Mouse (Mus musculus) megakaryocyte progenitor cell, adult 5-6 weeks (primary cell): ENCODE data around the gene Bnip1. TPM values are rescaled to one million over a fixed set of nuclear protein-coding genes. Genes with fewer than 3 reads are reported as not detected.

Experiments used
- ATAC-seq: replicated peaks from 2 replicates; pipeline ENCODE4 v1.8.0; 2016; ENCODE audit warnings: mild to moderate bottlenecking, moderate TSS enrichment, inconsistent platforms; ENCODE audit not compliant: poor library complexity
- total RNA-seq, 2 experiments: library from RNA; stranded (forward) in 1 of 2; stranded (reverse) in 1 of 2; fragments of 157-497, 149-512 nt in 1 of 2; fragments of 200-1000 nt in 1 of 2; gene quantifications; 2 replicates each; pipeline versions ENCODE4 v1.2.3 to v1.2.4; 2015 to 2017

The Bnip1 gene
- total RNA-seq, 2 experiments from 2014 or later: 42.5 to 48.6 TPM

GRCm38 (mm10) chr17:26793068-26793765, 12.4 kb downstream of the Bnip1 start:
- no peak for ATAC-seq

- peak; percentile 87 for ATAC-seq
These were observed 13.9 kb downstream of the Bnip1 start for GRCm38 (mm10) chr17:26794744-26795143.

- ATAC-seq: no peak
These were observed 14.5 kb downstream of the Bnip1 start for GRCm38 (mm10) chr17:26795386-26795785.

GRCm38 (mm10) chr17:26797379-26798128, 16.7 kb downstream of the Bnip1 start:
- ATAC-seq: no peak

- no peak for ATAC-seq
These were observed 22.0 kb downstream of the Bnip1 start for GRCm38 (mm10) chr17:26802886-26803285.

DNA sequence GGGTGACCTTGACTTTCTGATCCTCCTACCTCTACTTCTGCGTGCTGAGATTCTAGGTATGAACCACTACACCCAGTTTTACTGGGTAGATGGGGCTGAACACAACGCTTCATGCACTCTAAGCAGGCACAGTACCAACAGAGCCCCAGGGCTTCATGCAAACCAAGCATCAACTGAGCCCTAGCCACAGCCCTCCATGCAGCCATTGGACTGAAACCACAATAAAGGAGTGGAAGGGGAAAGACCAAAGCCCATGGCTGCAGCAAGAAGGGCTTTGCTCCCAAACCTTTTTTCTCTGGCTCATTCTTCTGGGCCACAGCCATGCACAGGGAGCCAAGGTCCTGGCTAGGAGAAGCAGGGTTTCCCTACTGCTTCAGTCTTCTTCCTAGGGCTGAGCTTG, 31.7 kb downstream of the Bnip1 start:
- ATAC-seq: no peak

- no peak for ATAC-seq
These were observed 32.6 kb downstream of the Bnip1 start for GRCm38 (mm10) chr17:26813497-26813896.

- peak; percentile 31; the same call in 1 of the 2 replicates for ATAC-seq
These were observed 35.9 kb downstream of the Bnip1 start for GRCm38 (mm10) chr17:26816810-26817209.

DNA sequence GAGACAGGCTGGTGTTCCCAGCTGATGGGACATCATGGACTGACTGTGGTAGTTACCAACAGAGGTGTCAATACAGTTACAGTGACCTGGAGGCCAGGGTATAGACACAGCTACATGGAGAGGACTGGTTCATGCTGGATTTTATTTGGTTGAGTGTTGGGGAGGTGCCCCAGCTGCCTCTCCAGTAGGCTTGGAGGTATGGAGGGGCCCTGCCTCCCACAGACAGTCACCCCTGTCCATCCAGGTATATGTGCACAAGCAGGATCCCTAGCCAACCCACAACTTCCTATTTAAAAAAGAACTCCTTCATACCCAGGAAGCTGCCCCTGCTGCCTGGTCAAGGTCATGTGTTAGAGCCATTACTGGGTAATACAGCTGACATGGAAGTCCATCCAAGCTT, 36.9 kb downstream of the Bnip1 start:
- ATAC-seq: no peak

DNA sequence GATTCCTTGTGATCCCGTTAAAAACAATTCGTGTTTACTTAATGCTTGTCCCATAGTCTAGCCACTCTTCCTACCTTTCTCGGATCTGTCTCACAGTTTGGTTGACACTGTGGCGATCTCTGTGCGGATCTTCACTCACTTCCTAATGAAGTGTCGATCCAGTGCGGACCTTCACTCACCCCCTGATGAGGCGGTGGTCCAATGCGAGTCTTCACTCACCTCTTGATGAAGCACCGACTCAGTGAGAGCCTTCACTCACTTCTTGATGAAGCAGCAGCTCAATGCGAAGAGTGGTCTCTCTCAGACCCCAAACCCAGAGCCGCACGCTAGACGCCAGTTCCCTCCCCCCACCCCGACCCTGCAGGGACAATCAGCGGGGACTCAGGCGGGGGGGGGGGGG, 45.3 kb downstream of the Bnip1 start:
- no peak for ATAC-seq

DNA sequence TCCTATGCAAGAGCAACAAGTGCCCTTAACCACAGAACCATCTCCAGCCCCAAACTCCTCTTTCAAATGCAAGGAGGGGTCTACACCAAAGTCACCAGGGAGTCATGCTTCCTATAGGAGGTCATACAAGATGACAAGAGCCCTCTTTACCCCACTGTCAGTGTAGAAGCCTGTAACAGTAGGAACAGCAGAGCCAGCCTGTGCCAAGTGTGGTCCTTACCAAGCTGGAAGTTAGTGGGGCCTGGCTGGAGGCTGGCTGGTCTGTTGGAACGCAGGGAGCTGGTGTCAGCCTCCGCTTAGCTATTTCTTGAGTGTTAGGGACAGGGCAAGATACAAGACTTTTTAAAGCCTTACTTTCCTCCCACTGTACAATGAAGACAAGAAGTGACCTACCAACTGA, 52.9 kb downstream of the Bnip1 start:
- no peak for ATAC-seq

GRCm38 (mm10) chr17:26834302-26834965, 53.6 kb downstream of the Bnip1 start:
- no peak for ATAC-seq

- ATAC-seq: no peak
These were observed 54.3 kb downstream of the Bnip1 start for GRCm38 (mm10) chr17:26834966-26835755.

DNA sequence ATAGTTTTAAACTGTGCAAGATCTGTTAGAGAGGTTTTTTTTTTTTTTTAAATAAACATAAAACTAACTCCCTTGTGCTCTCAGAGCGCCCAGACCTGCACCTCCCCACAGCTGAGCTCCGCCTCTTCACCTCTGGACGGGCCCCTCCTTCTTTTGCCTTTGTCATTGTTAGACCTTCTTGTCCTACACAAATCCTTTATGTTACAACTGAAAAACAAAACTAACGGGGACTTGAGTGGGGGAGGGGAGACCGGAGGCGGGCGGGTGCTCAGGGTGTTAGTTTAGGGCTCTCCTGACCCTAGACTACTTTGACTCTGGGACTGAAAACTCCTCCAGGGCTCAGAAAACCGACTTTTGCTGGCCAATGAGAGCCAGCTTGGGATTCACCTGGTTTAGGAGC, 55.1 kb downstream of the Bnip1 start:
- no peak for ATAC-seq

- ATAC-seq: no peak
These were observed 55.5 kb downstream of the Bnip1 start for GRCm38 (mm10) chr17:26836377-26836776.

DNA sequence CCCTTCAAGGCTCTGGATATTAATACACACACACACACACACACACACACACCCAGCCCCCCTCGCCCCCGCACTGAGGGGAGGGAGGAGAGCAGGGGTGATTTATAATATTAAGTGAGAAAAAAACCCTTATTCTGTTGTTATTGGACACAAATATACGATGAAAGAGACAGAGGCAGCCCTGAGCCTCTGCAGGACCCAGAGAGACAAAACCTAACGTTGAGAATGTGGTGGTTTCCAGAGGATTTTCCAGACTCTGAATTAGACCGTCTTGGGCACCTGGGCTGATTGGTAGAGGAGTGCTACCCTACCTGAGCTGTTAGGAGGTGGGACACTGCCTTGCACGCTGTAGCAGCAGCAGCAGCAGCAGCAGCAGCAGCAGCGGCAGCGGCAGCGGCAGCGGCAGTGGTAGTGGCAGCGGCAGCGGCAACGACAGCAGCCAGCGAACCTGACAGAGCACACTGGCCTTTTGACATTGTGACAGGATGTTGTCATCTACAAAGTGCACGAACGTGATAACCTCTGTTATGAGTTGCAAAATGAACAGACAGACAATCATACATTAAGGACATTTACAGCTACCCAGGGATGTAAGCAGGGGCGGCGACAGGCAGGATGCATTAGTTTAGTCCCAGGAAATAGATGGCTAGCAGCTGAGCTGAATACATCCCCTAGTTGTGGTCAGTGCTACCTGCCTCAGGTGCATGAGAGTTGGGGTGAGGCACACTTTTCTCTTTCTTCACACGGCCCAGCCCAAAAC, 56.1 kb downstream of the Bnip1 start:
- no peak for ATAC-seq

DNA sequence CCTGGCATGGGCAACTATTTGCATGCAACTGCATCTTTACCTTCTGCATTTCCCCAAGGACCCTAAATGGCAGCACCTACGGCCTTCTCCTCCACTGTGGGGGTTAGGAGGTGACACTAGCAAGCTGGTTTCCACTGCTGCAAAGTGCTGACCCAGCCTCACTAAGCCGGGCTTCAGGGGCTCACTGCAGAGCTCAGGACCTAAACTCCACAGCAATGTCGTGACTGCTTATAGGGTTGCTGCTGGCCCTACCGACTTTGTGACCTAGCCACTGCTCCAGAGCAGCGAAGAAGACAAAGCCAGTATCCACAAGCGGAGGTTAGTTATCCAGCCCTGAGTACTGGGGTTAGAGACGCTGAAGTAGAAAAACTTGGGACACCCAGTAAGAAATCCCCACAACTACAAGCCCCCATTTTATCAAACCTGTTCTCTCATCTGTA, 56.7 kb downstream of the Bnip1 start:
- ATAC-seq: no peak

DNA sequence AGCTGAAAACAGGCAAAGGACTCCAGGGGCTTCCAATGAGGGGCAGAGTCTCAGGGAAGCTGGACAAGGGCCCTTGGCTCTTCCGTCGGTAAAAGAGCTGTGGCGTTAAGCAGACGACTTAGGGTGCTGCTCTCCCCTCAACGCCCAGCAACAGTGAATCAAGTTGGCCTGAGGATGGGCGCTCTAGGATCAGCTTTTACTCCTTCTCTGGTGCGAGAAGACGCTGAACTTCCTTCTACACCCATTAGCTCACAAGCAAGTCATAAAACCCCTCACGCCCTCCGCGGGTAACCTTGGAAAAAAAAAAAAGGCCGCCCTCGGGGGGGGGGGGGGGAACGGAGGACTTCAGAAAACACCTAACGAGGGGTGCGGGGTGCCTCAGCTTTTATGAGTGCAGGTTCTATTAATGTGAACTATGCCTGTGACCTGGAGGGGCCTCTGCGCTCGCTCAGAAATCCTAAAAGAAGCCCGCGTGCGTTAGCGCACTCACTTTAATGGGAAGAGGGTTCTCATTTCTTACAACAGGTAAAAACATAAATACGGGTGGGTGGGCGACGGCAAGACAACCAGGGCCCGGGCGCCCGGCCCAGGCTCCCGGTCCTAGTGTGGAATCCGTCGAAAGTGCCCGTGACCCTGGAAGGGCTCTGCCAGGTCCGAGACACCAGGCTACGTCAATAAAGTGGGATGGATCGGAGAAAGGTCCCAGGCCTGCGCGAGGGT, 57.5 kb downstream of the Bnip1 start:
- ATAC-seq: no peak

- ATAC-seq: no peak
These were observed 58.2 kb downstream of the Bnip1 start for GRCm38 (mm10) chr17:26838911-26839717.
